Mouse (Mus musculus) ES-E14 (cell line): ENCODE data around the gene Tlk1. TPM values are rescaled to one million over a fixed set of nuclear protein-coding genes. Genes with fewer than 3 reads are reported as not detected.
A peak's percentile ranks its signal among the peaks of the same experiment; 100 is the strongest.

Source experiments
- DNase-seq: peaks from one replicate; pipeline ENCODE4 v3.0.0-alpha.2; 2013; ENCODE audit warnings: low read depth, low spot score
- H3K27ac ChIP-seq: 2 replicates; pipeline ENCODE4 v1.5.1; 2012; ENCODE audit warnings: low read depth, mild to moderate bottlenecking, low read length, moderate library complexity, mixed read lengths; ENCODE audit not compliant: poor library complexity, insufficient read depth, severe bottlenecking
- H3K36me3 ChIP-seq: 2 replicates; pipeline ENCODE4 v1.6.1; 2012; ENCODE audit warnings: mild to moderate bottlenecking, low read length, moderate library complexity, mixed read lengths; ENCODE audit not compliant: control insufficient read depth, poor library complexity, insufficient read depth, severe bottlenecking
- H3K4me1 ChIP-seq, 2 experiments: fragments of 150-350 bp in 1 of 2; sonication (generic) in 1 of 2; 2 replicates each; pipeline ENCODE4 v1.6.1; 2012; ENCODE audit warnings: low read length in 2 of 2, mild to moderate bottlenecking in 1 of 2, mixed read lengths in 1 of 2; ENCODE audit not compliant: control insufficient read depth in 2 of 2, insufficient read depth in 2 of 2, poor library complexity in 1 of 2
- H3K4me3 ChIP-seq, 2 experiments: fragments of 150-350 bp in 1 of 2; sonication (generic) in 1 of 2; 2 replicates each; pipeline ENCODE4 v1.5.1; 2012; ENCODE audit warnings: low read length in 2 of 2, low read depth in 1 of 2, mild to moderate bottlenecking in 1 of 2, mixed read lengths in 1 of 2; ENCODE audit not compliant: insufficient read depth in 1 of 2, poor library complexity in 1 of 2, severe bottlenecking in 1 of 2
- H3K9ac ChIP-seq: 2 replicates; pipeline ENCODE4 v1.6.1; 2012; ENCODE audit warnings: low read depth, mild to moderate bottlenecking, low read length, mixed read lengths; ENCODE audit not compliant: poor library complexity, insufficient read depth, severe bottlenecking
- H3K9me3 ChIP-seq: fragments of 150-350 bp; sonication (generic); 2 replicates; pipeline ENCODE4 v1.6.1; 2012; ENCODE audit warnings: low read depth, mild to moderate bottlenecking, low read length; ENCODE audit not compliant: control insufficient read depth, insufficient read depth
- CHD2 ChIP-seq: IDR thresholded peaks from 2 replicates; pipeline ENCODE4 v1.6.1; 2014; ENCODE audit warnings: mild to moderate bottlenecking, low read depth, low read length, inconsistent platforms
- HCFC1 ChIP-seq: IDR thresholded peaks from 2 replicates; pipeline ENCODE4 v1.6.1; 2012; ENCODE audit warnings: low read length, inconsistent platforms, borderline replicate concordance; ENCODE audit not compliant: insufficient read depth
- MAFK ChIP-seq: IDR thresholded peaks from 2 replicates; pipeline ENCODE4 v1.6.1; 2014; ENCODE audit warnings: mild to moderate bottlenecking, low read depth, low read length, inconsistent platforms; ENCODE audit not compliant: insufficient read depth
- ZC3H11A ChIP-seq: IDR thresholded peaks from 2 replicates; pipeline ENCODE4 v1.6.1; 2012; ENCODE audit warnings: low read depth, mild to moderate bottlenecking, inconsistent platforms, low read length, borderline replicate concordance
- ZNF384 ChIP-seq: IDR thresholded peaks from 2 replicates; pipeline ENCODE4 v1.6.1; 2012; ENCODE audit warnings: low read depth, low read length, inconsistent platforms
- in situ Hi-C, 2 experiments: fragments of 600-800 bp; cut with MboI; formaldehyde crosslinking; loops; one replicate each; pipeline ENCODE4 v1.15.1; 2025; ENCODE audit warnings: low sequenced_read_pairs in 2 of 2, inconsistent platforms in 1 of 2; ENCODE audit not compliant: unreplicated experiment in 2 of 2
- total RNA-seq: library from RNA; depleted of rRNA; stranded (reverse); fragments of 300-350 nt; gene quantifications from 2 replicates; pipeline ENCODE4 v1.2.3, GENCODE M21; 2012

Tlk1 gene
- total RNA-seq, 1 experiment = 37.2 TPM

GRCm38 (mm10) chr2:70776744-70777143, 48.8 kb downstream of the Tlk1 start:
- no peaks in the 10 kb centered on the region for H3K9me3 ChIP-seq
- peaks cover 3 to 6% of the 10 kb centered on the region in 2 experiments; a peak in 3 of 4 replicates for H3K4me1 ChIP-seq
- no peak overlapping the region for H3K4me3 ChIP-seq
- no peaks in the 10 kb centered on the region for H3K36me3 ChIP-seq
- no peak for DNase-seq
- in situ Hi-C loops = no loop called here
- no peak overlapping the region for H3K9ac ChIP-seq
- H3K27ac ChIP-seq = no peak overlapping the region
- TF ChIP-seq ZC3H11A = no peak
- no peak for TF ChIP-seq MAFK
- no peak for TF ChIP-seq CHD2
- TF ChIP-seq HCFC1 = no peak
- no peak for TF ChIP-seq ZNF384

- peaks cover 3% of the 10 kb centered on the region; the same call in 1 of the 2 replicates for H3K36me3 ChIP-seq
- no peak for DNase-seq
- no peaks in the 10 kb centered on the region for H3K9me3 ChIP-seq
- H3K27ac ChIP-seq = no peak overlapping the region
- no peak overlapping the region for H3K4me3 ChIP-seq
- no peaks in the 10 kb centered on the region for H3K4me1 ChIP-seq
- H3K9ac ChIP-seq = no peak overlapping the region
- TF ChIP-seq CHD2 (no peak), ZC3H11A (no peak), ZNF384 (no peak), MAFK (no peak), HCFC1 (no peak)
- in situ Hi-C loops = no loop called here
These were observed 60.8 kb downstream of the Tlk1 start for GRCm38 (mm10) chr2:70764734-70765133.

DNA sequence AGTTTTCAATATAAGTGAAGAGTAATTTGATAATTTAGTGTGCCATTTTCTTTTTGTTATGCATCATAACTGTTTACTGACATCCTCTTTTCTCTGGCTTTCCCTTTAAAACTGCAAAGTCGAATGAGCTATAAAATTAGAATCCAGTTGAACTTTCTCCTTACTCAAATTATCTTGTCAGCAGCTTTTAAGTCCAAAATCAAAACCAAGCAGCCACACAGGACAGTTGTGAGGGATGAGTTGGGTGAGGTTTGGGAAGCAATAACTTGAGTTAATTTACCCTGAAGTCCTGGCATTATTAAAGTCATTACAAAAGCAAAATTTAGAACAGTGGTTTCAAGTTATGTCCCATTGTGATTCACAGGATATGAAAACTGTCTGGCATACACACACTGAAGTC, 62.8 kb downstream of the Tlk1 start:
- no peaks in the 10 kb centered on the region for H3K9me3 ChIP-seq
- no peaks in the 10 kb centered on the region for H3K36me3 ChIP-seq
- no peak overlapping the region for H3K27ac ChIP-seq
- in situ Hi-C loops = no loop called here
- no peak overlapping the region for H3K9ac ChIP-seq
- no peak overlapping the region for H3K4me3 ChIP-seq
- TF ChIP-seq HCFC1 (no peak), ZC3H11A (no peak), MAFK (no peak), CHD2 (no peak)
- no peak for DNase-seq
- no peaks in the 10 kb centered on the region for H3K4me1 ChIP-seq

GRCm38 (mm10) chr2:70752149-70752548, 73.4 kb downstream of the Tlk1 start:
- no peak for TF ChIP-seq CHD2
- no peak for TF ChIP-seq MAFK
- no peak for TF ChIP-seq ZNF384
- no peak for TF ChIP-seq ZC3H11A
- TF ChIP-seq HCFC1 = no peak
- H3K9ac ChIP-seq = no peak overlapping the region
- no peak overlapping the region for H3K27ac ChIP-seq
- H3K4me3 ChIP-seq = no peak overlapping the region
- H3K4me1 ChIP-seq = no peaks in the 10 kb centered on the region
- DNase-seq = no peak
- no peaks in the 10 kb centered on the region for H3K9me3 ChIP-seq
- H3K36me3 ChIP-seq = peaks cover 4% of the 10 kb centered on the region
- in situ Hi-C loops = no loop called here

DNA sequence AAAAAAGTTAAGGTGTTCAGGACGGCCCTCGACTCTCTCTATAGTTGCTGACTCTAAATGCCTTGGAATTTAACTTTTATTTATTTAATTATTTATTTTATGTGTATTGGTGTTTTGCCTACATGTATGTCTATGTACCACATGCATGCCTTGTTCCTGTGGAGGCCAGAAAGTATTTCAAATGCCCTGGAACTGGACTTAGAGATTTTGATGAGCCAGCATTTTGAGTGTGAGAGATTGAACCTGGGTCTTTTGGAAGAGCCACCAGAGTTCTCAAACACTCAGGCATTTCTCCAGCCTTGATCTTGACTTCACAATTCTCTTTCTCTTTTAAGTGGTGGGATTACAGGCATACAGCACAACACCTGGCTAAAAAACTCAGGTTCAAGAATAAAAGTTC, 73.9 kb downstream of the Tlk1 start:
- H3K4me1 ChIP-seq = no peaks in the 10 kb centered on the region
- no peak overlapping the region for H3K27ac ChIP-seq
- no peak for TF ChIP-seq ZNF384
- peak; percentile 74 for TF ChIP-seq MAFK
- TF ChIP-seq ZC3H11A = no peak
- H3K4me3 ChIP-seq = no peak overlapping the region
- no peaks in the 10 kb centered on the region for H3K9me3 ChIP-seq
- peaks cover 2% of the 10 kb centered on the region for H3K36me3 ChIP-seq
- in situ Hi-C loops = no loop called here
- no peak for DNase-seq
- no peak overlapping the region; the same call in 1 of the 2 replicates for H3K9ac ChIP-seq
